Mouse (Mus musculus) lung, embryonic 16.5 days (tissue): ENCODE measurements at regions not wholly inside any gene's neighbourhood (a gene's known extent, or its start where the extent isn't known, plus 50 kb on each side); places are given as distances from the start of the nearest gene placed in this dataset.

Experiments
- ATAC-seq: fragments of 200-750 bp; cut with Nextera tagmentation; 2 replicates; pipeline ENCODE4 v1.8.0; 2017; ENCODE audit warnings: low read depth, mild to moderate bottlenecking, moderate library complexity
- H3K27ac ChIP-seq: fragments of 300-500 bp; sonication (generic); 2 replicates; pipeline ENCODE4 v1.5.1; 2014; ENCODE audit warnings: mild to moderate bottlenecking, control low read depth, low read length
- H3K27me3 ChIP-seq: fragments of 300-500 bp; sonication (generic); 2 replicates; pipeline ENCODE4 v1.6.1; 2014; ENCODE audit warnings: low read depth, low read length, mixed read lengths; ENCODE audit not compliant: control insufficient read depth, insufficient read depth
- H3K36me3 ChIP-seq: fragments of 300-500 bp; sonication (generic); 2 replicates; pipeline ENCODE4 v1.6.1; 2014; ENCODE audit warnings: low read length; ENCODE audit not compliant: control insufficient read depth, insufficient read depth
- H3K4me1 ChIP-seq: fragments of 300-500 bp; sonication (generic); replicated peaks from 2 replicates; pipeline ENCODE4 v1.6.1; 2014; ENCODE audit warnings: low read length, mixed read lengths; ENCODE audit not compliant: control insufficient read depth, insufficient read depth
- H3K4me2 ChIP-seq: fragments of 300-500 bp; sonication (generic); 2 replicates; pipeline ENCODE4 v1.6.1; 2014; ENCODE audit warnings: low read depth, low read length, control low read depth
- H3K4me3 ChIP-seq: fragments of 300-500 bp; sonication (generic); 2 replicates; pipeline ENCODE4 v1.5.1; 2014; ENCODE audit warnings: mild to moderate bottlenecking, low read length, control low read depth
- H3K9ac ChIP-seq: fragments of 300-500 bp; sonication (generic); 2 replicates; pipeline ENCODE4 v1.6.1; 2014; ENCODE audit warnings: low read length, control low read depth
- H3K9me3 ChIP-seq: fragments of 300-500 bp; sonication (generic); 2 replicates; pipeline ENCODE4 v1.6.1; 2016; ENCODE audit warnings: low read length; ENCODE audit not compliant: control insufficient read depth
- WGBS: fragments of 180-500 bp; shearing (Covaris S2); extraction: QIAGEN DNeasy Blood & Tissue Kit; methylation state at CpG from one replicate; pipeline ENCODE4 v1.1.7; 2014; 5-methylcytosine and 5-hydroxymethylcytosine counted together

DNA sequence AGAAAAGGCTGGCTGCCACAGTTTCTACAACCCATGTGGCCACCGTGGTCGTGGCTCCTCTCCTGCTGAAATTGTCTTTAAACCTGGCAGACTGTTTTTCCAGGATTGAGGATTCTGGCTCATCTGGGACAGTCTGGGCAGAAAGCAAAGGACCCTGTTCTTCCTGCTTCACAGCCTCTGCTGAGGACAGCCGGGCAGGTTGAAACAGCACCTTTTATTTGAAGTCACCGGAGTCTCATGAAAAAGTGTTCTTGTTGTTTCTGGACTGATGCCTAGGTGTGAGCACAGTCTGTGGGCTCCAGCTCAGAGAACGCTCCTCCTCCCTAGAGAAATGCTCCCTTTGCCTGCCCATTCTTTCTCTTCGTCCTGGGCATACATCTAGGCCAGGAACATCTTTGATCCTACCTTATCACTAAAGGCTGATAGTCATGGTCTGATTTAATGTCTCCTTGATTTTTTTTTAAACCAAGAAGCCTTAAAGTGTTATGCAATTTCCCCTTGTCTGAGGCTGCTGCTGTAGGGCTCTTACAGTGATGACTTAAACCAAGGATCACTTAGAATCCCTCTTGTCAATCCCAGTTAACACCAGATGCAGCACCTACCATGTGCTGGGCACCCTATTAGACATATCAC is 177.0 kb upstream of the Frmd6 start:
- no peaks in the 10 kb centered on the region for H3K36me3 ChIP-seq
- no peak overlapping the region for H3K9ac ChIP-seq
- H3K4me1 ChIP-seq: peaks cover 2% of the 10 kb centered on the region; the same call in 1 of the 2 replicates
- H3K4me3 ChIP-seq: no peak overlapping the region
- H3K4me2 ChIP-seq: no peak overlapping the region
- ATAC-seq: peak; percentile 59; the same call in 1 of the 2 replicates
- H3K27ac ChIP-seq: peak overlapping the region; percentile 47
- no peaks in the 10 kb centered on the region for H3K9me3 ChIP-seq
- no peaks in the 10 kb centered on the region for H3K27me3 ChIP-seq
- 49% methylated on average over 6 of the region's 6 CpGs for WGBS

DNA sequence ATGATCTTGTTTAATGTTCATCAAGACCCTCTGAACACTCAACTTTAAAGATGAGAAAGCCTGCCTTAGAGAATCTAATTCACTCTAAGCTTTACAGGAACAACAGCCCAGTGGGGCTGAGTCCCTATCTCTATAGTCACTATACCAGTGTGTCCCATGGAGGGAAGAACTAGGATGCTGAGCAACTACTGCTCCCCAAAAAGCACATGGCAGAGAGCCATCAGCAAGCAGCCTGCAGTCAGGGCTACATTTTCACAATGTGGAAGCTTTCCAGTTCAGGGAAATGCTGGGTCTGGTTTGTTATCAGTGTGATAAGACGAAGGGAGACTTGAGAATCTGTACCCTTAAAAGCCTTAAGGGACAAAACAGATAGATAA is 176.5 kb upstream of the Frmd6 start:
- Histone ChIP-seq H3K4me3 (no peak overlapping the region), H3K27ac (no peak overlapping the region), H3K4me2 (no peak overlapping the region), H3K4me1 (peaks cover 2% of the 10 kb centered on the region; the same call in 1 of the 2 replicates), H3K9ac (no peak overlapping the region), H3K9me3 (no peaks in the 10 kb centered on the region), H3K27me3 (no peaks in the 10 kb centered on the region), H3K36me3 (no peaks in the 10 kb centered on the region)
- 49% methylated on average over 1 of the region's 1 CpGs for WGBS
- ATAC-seq: no peak

DNA sequence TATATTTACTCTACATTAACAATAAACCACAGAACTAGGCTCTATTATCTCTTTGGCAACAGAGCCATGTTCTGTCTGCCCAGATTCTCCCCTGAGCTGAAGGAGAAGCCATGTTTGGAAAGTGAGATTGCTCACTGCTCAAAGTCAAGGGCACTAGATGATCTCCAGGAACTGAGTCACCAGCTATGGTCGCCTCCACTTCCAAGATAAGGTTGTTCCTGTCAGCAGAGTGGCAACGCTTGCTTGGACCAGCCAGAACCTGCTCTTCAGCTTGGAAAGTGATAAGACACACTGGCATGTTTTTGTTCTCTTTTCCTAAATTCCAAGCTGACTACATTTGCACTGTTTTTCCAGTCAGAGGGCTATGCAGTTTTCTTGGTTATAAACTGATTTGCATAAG is 175.6 kb upstream of the Frmd6 start:
- H3K9ac ChIP-seq: no peak overlapping the region
- H3K27me3 ChIP-seq: no peaks in the 10 kb centered on the region
- ATAC-seq: no peak
- H3K4me1 ChIP-seq: peaks cover 8% of the 10 kb centered on the region; the same call in 1 of the 2 replicates
- H3K4me2 ChIP-seq: no peak overlapping the region
- H3K4me3 ChIP-seq: no peak overlapping the region
- H3K9me3 ChIP-seq: no peaks in the 10 kb centered on the region
- H3K36me3 ChIP-seq: no peaks in the 10 kb centered on the region
- 49% methylated on average over 2 of the region's 2 CpGs for WGBS
- H3K27ac ChIP-seq: no peak overlapping the region

GRCm38 (mm10) chr12:70650470-70650869 is 174.8 kb upstream of the Frmd6 start:
- H3K4me2 ChIP-seq: no peak overlapping the region
- no peak overlapping the region for H3K4me3 ChIP-seq
- no peak overlapping the region for H3K9ac ChIP-seq
- no peaks in the 10 kb centered on the region for H3K9me3 ChIP-seq
- no peak overlapping the region for H3K27ac ChIP-seq
- no peaks in the 10 kb centered on the region for H3K36me3 ChIP-seq
- no peaks in the 10 kb centered on the region for H3K27me3 ChIP-seq
- WGBS: 79% methylated on average over 4 of the region's 4 CpGs
- peaks cover 12% of the 10 kb centered on the region; the same call in 1 of the 2 replicates for H3K4me1 ChIP-seq
- ATAC-seq: no peak

DNA sequence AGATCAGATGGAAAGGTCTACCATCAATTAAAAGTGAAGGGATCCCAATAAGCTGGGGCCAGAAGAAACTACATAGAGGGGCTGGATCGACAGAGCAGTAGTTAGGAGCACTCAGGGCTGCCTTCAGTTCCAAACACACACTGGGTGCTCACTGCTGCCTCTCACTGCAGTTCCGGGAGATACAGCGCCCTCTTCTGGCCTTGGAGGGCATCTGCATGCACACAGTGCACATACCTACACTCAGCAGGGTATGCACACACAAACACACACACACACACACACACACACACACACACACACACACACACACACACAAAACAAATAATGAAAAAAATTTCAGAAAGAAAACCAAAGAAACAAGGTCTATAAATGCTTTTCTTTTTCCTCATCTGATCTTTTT is 172.6 kb upstream of the Frmd6 start:
- H3K4me3 ChIP-seq: no peak overlapping the region
- ATAC-seq: no peak
- WGBS: 78% methylated on average over 3 of the region's 3 CpGs

DNA sequence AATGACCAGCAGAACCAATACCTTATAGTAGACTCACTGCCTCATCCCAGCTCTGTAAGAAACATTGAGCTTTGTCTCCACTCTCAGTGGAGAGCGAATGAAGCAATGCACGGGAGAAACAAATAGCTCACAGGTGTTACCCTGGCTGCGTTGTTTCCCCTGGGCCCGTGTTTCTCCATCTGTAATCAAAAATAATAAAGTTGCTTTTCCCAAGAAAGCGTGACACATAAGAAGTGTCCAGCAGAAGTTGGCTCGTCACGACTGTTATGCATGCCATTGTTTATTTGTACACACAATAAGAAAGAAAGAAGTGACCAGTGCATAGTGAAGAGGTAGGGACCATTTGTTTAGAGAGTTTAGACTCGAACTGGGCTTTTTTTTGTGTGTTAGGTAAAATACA is 171.3 kb upstream of the Frmd6 start:
- ATAC-seq: peak; percentile 12; the same call in 1 of the 2 replicates
- 62% methylated on average over 8 of the region's 8 CpGs for WGBS
- no peaks in the 10 kb centered on the region for H3K27me3 ChIP-seq
- H3K9me3 ChIP-seq: no peaks in the 10 kb centered on the region
- no peak overlapping the region for H3K4me3 ChIP-seq
- no peak overlapping the region for H3K27ac ChIP-seq
- H3K4me1 ChIP-seq: peaks cover 23% of the 10 kb centered on the region
- no peak overlapping the region for H3K9ac ChIP-seq
- no peak overlapping the region for H3K4me2 ChIP-seq
- H3K36me3 ChIP-seq: no peaks in the 10 kb centered on the region

More for the DNA sequence above, 172.6 kb upstream of the Frmd6 start:
- H3K36me3 ChIP-seq: no peaks in the 10 kb centered on the region
- no peak overlapping the region for H3K27ac ChIP-seq
- H3K27me3 ChIP-seq: no peaks in the 10 kb centered on the region
- H3K9me3 ChIP-seq: no peaks in the 10 kb centered on the region
- H3K4me1 ChIP-seq: peaks cover 24% of the 10 kb centered on the region
- H3K9ac ChIP-seq: no peak overlapping the region
- H3K4me2 ChIP-seq: no peak overlapping the region

- Histone ChIP-seq H3K9me3 (no peaks in the 10 kb centered on the region), H3K9ac (no peak overlapping the region), H3K27ac (no peak overlapping the region), H3K4me2 (no peak overlapping the region), H3K4me3 (no peak overlapping the region), H3K4me1 (peaks cover 23% of the 10 kb centered on the region), H3K36me3 (no peaks in the 10 kb centered on the region), H3K27me3 (no peaks in the 10 kb centered on the region)
- 40% methylated on average over 3 of the region's 3 CpGs for WGBS
- ATAC-seq: peak; percentile 85
These were observed 170.8 kb upstream of the Frmd6 start for GRCm38 (mm10) chr12:70654546-70654945.

- Histone ChIP-seq H3K9me3 (no peaks in the 10 kb centered on the region), H3K36me3 (no peaks in the 10 kb centered on the region), H3K9ac (no peak overlapping the region), H3K27me3 (no peaks in the 10 kb centered on the region), H3K27ac (no peak overlapping the region), H3K4me2 (no peak overlapping the region), H3K4me3 (no peak overlapping the region), H3K4me1 (peaks cover 23% of the 10 kb centered on the region)
- WGBS: 93% methylated on average over 2 of the region's 2 CpGs
- ATAC-seq: no peak
These were observed 169.9 kb upstream of the Frmd6 start for GRCm38 (mm10) chr12:70655411-70655811.

DNA sequence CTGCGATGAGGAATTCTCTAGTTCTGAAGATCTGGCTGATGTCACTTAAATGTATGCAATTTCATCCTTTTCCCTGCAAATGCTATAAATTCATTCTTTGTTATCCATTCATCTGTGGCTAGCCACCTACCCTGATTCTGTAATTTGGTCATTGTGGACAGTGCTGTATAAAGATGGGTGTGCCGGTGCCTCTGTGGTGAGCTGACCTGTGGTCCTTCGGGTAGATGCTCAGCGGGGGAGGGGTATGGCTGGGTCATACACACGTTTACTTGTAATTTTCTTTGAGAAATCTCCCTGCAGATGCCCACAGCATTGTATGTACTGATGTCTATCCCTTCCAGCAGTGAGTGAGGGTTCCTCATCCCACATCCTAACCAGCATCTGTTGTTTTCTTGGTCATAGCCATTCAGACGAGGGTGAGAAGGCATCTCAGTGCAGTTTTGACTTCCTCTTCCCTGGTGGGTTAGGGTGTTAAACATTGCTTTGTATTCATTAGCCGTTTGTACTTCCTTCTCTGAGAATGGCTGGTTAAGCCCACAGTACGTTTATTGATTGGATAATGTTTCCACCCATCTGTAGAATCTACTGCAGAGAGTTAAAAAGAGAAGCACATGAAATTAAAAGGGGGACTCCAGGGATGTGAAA is 169.3 kb upstream of the Frmd6 start:
- H3K4me2 ChIP-seq: no peak overlapping the region

More for the DNA sequence above, 169.3 kb upstream of the Frmd6 start:
- WGBS: 65% methylated on average over 8 of the region's 8 CpGs
- Histone ChIP-seq H3K27me3 (no peaks in the 10 kb centered on the region), H3K36me3 (no peaks in the 10 kb centered on the region), H3K27ac (no peak overlapping the region), H3K4me3 (no peak overlapping the region), H3K9ac (no peak overlapping the region), H3K4me1 (peaks cover 23% of the 10 kb centered on the region), H3K9me3 (no peaks in the 10 kb centered on the region)
- ATAC-seq: no peak
